Mouse (Mus musculus): ENCODE data around the gene Npvf. TPM values are rescaled to one million over a fixed set of nuclear protein-coding genes. Genes with fewer than 3 reads are reported as not detected.
"Not testable (repeated sequence)": the region's sequence is repeated elsewhere in the genome, so short reads cannot be mapped to it uniquely, and the experiment has no call there.

Gene Npvf
- total RNA-seq, 2 experiments from 2014 or later, result 0.45 TPM; not detected in 1

DNA sequence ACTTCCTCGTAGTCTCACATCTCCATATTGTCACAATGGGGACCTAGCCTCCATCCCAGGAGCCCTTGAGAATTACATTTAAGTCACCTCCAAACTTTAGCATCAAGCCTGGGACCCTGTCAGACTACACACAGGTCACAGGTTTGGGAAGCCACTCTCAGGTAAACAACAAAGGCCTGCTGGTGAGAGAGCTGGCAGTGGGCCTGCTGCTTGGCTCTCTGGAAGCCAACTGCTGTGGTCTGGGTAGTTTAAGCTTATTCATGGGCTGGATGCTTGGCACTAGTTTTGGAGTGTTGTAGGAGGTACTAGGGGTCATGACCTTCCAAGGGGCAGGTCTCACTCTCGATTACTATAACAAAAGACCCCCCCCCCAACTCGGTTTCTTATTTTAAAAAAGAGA lies 7.6 kb downstream of the Npvf start:
- intact Hi-C loops (cut with DNase I), result no loop called here
- DNase-seq (ENCODE audit: extremely low spot score in 1 of 2, low spot score in 2 of 2), result no peak

- intact Hi-C loops (cut with DNase I), result no loop called here
- DNase-seq (ENCODE audit: extremely low spot score in 1 of 2, low spot score in 2 of 2), result no peak
These were observed 9.5 kb downstream of the Npvf start for GRCm38 (mm10) chr6:50644701-50645100.

- intact Hi-C loops (cut with DNase I), result no loop called here
These were observed 12.3 kb downstream of the Npvf start for GRCm38 (mm10) chr6:50641898-50642297.

GRCm38 (mm10) chr6:50640377-50640776 lies 13.9 kb downstream of the Npvf start:
- DNase-seq (ENCODE audit: extremely low spot score in 1 of 2, low spot score in 2 of 2), result no peak
- intact Hi-C loops (cut with DNase I), result no loop called here

More at GRCm38 (mm10) chr6:50641898-50642297, 12.3 kb downstream of the Npvf start:
- DNase-seq (ENCODE audit: extremely low spot score in 1 of 2, low spot score in 2 of 2), result no peak

DNA sequence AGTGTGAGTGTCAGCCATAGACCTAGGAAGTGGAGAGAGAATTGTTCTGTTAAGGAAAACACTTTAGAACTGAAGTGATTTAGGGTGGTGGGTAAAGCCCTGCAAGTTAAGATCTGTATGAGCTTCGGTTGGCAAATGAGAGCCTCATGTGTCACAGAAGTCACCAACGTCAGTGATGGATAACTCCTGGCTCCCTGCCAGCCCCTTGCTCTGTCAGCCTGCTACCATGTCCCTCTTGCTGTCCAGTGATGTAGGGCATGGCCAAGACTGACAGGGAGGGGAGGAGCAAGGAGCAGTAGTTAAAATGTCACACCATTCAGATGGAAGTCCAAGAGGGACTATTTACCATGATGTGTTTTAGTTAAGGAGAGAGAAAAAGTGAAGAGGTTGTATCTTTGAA lies 14.6 kb downstream of the Npvf start:
- DNase-seq (ENCODE audit: extremely low spot score in 1 of 2, low spot score in 2 of 2), result peak in 1 of 2 experiments; percentile 34
- intact Hi-C loops (cut with DNase I), result no loop called here

GRCm38 (mm10) chr6:50626170-50626569 lies 28.1 kb downstream of the Npvf start:
- DNase-seq (ENCODE audit: extremely low spot score in 1 of 2, low spot score in 2 of 2); intact Hi-C loops (cut with DNase I): not testable (repeated sequence)

GRCm38 (mm10) chr6:50618273-50618672 lies 36.0 kb downstream of the Npvf start:
- intact Hi-C loops (cut with DNase I); DNase-seq (ENCODE audit: extremely low spot score in 1 of 2, low spot score in 2 of 2): not testable (repeated sequence)

GRCm38 (mm10) chr6:50601620-50602019 lies 52.6 kb downstream of the Npvf start:
- intact Hi-C loops (cut with DNase I), result no loop called here
- DNase-seq (ENCODE audit: extremely low spot score in 1 of 2, low spot score in 2 of 2), result no peak

Other genes starting within 250 kb of the Npvf start
- gene Osbpl3, start 198.2 kb downstream of the Npvf start, total RNA-seq (2021), result 10 to 100 TPM; 26.8 to 27.9 TPM
- 10 to 100 TPM; 47.9 to 50.5 TPM for gene Cycs, start 87.9 kb downstream of the Npvf start, total RNA-seq (2021)
- gene 4921507P07Rik, start 57.8 kb downstream of the Npvf start, total RNA-seq (2021), result 1 to 10 TPM in 1 of 2 experiments, under 1 TPM in 1; 0.69 to 1.1 TPM